Mouse (Mus musculus) CD8-positive naive resting alpha-beta T cell, adult 2 months (primary cell): ENCODE measurements around the gene Dcst1.

Experiments used
- DNase-seq, 2 experiments: peaks; one replicate each; pipeline ENCODE4 v3.0.0; 2022; ENCODE audit warnings: low read depth in 2 of 2, low spot score in 2 of 2

The Dcst1 gene

DNA sequence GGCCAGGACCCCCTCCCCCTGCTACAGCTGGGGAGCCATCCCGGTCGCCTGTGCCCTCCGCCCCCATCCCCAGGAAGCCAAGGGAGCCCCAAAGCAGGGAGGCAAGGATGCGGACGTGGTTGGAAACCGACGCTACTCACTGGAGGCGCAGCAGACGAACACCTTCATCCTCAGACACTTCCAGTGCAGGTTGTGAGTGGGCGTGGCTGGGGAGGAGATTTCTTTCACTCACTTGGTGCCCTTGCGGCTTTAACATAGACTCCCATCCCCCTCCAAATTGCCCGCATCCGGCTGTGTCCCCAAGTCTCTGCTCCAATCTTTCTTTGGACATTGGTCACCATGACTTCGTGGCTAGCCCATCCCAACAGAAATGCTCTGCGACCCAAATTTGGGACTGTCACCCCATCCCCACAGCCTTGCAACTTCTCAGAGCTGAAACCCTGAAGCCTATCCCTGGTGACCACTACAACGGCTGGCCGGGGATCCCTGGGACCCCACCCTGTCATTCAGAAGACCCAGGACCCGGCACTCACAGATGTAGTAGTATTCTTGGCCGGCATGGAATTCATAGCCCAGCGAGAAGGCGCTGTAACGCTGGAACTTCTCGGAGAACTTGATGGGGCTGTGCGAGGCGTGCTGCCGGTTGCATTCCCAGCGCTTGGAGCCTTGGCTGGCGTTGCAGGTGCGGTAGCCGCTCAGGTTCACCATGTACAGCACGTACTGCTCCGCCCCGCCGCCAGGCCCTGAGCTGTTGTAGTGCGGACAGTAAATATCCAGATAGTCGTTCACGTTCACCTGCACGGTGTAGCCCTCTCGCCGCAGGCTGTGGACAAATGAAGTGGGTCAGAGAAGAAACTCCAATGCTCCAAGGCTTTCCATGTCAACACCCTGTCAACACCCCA lies 48.9 kb downstream of the Dcst1 start:
- no peak for DNase-seq

DNA sequence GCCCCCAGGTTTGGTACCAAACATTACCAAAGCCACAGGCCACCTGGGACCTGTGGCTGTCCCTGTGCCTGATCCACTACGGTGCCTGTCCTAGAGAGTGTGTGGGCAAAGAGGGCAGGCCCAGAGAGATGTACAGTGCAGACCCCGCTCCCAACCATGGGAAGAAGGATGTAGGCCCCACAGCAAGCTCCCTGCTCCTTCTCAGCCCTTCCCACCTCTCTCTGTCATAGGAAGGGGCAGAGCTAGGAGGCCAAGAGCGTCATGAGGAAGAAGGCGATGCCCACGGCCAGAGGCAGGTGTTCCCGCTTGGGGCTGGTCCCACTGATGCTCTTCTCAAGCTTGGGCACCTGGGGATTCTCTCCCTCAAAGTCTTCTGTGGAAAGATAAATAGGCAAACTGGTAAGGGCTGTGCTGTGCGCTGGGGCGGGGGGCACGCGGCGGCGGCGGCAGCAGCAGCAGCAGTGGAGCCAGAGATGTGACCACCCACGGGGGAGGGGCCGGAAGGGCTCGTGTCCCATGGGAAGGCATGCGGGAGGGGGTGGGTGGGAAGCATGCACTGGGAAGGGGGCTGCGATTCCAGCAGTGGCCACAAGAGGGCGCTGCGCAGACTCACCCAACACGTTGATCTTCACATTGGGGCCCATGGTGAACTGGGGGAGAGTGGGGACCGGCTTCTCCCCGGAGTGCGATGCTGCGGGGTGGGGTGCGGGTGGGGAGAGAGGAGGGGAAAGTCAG lies 49.7 kb downstream of the Dcst1 start:
- DNase-seq: peak; percentile 55 to 66

DNA sequence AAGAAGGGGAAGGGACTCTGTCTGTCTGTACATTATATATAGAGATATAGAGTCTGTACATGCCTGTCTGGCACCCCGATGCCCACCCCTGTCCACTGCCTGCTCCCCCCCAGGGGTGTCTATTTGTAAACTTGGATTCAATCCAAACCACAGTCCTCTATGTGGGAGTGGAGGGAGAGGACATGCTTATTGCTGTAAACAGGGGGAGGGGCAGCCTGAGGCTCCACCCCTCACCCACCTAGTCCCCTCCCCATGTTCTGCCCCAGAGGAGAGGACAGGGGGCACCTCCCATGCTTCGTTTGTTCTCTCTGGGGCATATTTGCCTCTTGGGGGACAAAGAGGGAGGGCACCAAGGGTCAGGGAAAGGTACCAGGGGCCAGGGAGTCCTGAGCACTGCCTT lies 50.3 kb downstream of the Dcst1 start:
- DNase-seq: no peak

DNA sequence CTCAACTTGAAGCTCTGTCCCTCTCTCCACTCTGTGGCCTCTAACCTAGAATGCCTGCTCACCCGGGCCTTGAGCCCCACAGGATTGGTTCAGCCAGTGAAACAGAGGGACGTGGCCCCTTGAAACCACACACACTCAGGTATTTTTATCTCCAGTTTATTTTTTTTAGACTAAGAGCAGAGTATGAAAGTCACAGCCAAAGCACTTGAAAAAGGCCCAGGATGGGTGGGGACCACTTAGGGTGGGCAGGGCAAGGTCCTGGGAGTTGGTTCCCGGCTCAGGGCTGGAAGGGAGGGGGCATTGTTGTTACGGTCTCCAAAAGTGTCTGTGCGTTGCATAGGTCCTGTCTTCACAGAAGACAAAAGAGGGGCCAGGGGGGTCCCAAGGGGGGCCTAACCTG lies 50.7 kb downstream of the Dcst1 start:
- no peak for DNase-seq

DNA sequence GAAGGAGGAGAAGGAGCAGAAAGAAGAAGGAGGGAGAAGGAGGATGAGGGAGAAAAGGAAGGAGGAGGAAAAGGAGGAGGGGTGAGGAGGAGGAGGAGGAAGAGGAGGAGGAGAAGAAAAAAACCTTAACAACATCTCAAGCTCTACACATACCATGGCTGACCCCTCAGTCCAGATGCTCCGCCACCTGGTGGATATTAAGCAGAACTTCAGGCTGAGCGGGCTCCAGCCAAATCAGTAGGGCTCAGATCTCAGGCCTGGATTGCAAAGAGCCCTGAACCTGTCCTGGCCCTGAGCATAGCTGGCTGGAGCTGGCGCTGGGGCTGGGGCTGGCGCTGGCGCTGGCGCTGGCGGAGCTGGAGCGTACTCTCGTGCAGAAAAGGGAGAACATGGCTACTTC lies 57.0 kb downstream of the Dcst1 start:
- peak in 1 of 2 experiments; percentile 68 for DNase-seq

DNA sequence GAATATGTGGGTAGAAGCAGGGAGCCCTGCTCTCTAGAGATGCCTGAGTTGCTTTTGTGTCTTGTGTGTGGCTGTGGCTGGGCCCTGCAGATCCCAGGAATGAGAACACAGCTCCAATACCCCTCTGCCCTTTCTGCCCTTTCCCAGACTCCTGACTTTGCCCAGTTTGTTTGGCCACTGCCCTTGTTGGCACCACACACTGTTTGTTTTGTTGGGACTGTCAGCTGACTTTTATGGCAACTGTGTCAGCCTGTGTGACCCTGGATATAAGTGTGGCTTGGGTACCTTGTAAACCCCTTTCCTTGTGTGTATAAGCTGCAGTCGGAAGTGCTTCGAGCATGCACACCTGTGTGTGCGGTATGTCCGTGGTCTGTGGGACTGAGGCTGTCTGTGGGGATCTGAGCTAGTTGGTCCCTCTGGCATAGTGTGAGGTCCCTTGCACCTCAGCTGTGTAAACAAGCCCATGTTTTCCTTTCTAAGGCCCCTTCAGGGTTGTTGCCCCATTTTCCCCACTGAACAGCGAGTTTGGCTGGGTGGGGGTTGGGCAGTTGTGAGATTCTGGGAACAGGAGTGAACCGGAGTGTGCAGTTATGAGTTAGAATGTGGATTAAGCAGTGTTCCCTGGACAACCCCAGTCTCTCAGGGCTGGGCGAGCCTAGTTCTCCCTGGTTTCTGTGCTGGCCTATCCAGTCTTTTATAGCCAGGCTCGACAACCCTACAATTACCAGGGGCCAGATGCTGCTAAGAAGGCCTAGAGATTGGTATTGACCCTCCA lies 59.3 kb downstream of the Dcst1 start:
- DNase-seq: no peak

DNA sequence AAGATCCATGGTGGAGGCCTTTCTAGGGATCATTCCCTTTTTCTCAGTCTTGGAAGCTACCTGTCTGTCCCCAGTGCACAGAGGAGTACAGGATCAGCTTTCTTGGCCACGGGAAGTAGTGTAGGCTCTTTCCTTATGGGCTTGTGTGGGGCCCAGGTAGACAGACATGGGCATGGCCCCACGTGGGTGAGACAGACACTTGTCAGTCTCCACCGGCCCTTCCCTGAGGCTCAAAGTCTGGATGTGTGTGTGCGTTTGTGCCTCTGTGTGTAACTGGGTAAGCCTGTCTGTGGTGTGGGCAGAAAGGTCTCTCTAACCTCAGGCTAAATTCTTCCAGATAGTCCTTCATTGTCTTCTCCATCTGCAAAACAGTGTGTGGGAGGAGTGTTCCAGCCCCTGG lies 59.9 kb downstream of the Dcst1 start:
- no peak for DNase-seq

DNA sequence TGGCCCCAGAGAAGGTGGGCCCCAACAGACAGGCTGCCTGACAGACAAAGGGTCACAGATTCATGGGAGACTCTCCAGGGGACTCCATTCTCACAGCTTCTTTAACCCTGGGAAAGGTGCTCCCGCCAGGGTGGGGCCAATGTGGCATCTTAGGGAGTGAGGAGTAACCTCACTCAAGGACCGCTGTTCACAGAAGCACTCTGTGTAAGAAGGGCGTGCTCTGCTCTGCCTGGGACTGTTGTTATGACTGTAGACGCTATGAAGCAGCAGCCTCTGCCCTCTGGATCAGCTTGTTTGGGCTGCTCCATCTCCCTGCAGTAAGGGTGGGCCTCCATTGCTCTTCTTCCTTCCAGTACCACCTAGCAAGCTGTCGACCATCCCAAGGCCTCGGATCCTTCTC lies 60.6 kb downstream of the Dcst1 start:
- no peak for DNase-seq

DNA sequence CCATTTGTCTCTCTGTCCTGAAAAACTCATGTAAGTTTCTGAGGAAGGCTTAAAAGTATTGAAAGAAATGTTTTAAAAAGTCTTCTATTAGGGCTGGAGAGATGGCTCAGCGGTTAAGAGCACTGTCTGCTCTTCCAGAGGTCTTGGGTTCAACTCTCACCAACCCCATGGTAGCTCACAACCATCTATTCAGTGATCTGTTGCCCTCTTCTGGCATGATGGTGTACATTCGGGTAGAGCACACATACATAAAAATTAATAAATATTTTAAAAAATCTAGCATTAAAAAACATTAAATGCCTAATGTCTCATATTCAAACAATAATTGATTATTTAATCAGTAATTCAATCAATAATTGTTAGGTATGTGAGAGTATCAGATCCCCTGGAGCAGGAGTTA lies 64.5 kb downstream of the Dcst1 start:
- no peak for DNase-seq
